Mouse (Mus musculus) liver, embryonic 12.5 days (tissue): ENCODE measurements around the gene Zcchc24. TPM values are rescaled to one million over a fixed set of nuclear protein-coding genes. Genes with fewer than 3 reads are reported as not detected.
A peak's percentile ranks its signal among the peaks of the same experiment; 100 is the strongest.

Experiments
- ATAC-seq: fragments of 200-750 bp; cut with Nextera tagmentation; 2 replicates; pipeline ENCODE4 v1.8.0; 2017; ENCODE audit warnings: moderate number of reproducible peaks, mild to moderate bottlenecking, moderate library complexity
- H3K27ac ChIP-seq: fragments of 300-500 bp; sonication (generic); 2 replicates; pipeline ENCODE4 v1.5.1; 2016; ENCODE audit warnings: mild to moderate bottlenecking
- H3K27me3 ChIP-seq: fragments of 300-500 bp; sonication (generic); replicated peaks from 2 replicates; pipeline ENCODE4 v1.6.1; 2016; ENCODE audit warnings: mild to moderate bottlenecking, moderate library complexity
- H3K36me3 ChIP-seq: fragments of 300-500 bp; sonication (generic); 2 replicates; pipeline ENCODE4 v1.6.1; 2016; ENCODE audit warnings: mild to moderate bottlenecking, moderate library complexity
- H3K4me1 ChIP-seq: fragments of 300-500 bp; sonication (generic); 2 replicates; pipeline ENCODE4 v1.6.1; 2016
- H3K4me2 ChIP-seq: fragments of 300-500 bp; sonication (generic); 2 replicates; pipeline ENCODE4 v1.6.1; 2016; ENCODE audit warnings: mild to moderate bottlenecking, moderate library complexity
- H3K4me3 ChIP-seq: fragments of 300-500 bp; sonication (generic); 2 replicates; pipeline ENCODE4 v1.5.1; 2016; ENCODE audit warnings: mild to moderate bottlenecking, moderate library complexity
- H3K9ac ChIP-seq: fragments of 300-500 bp; sonication (generic); 2 replicates; pipeline ENCODE4 v1.6.1; 2016; ENCODE audit warnings: mild to moderate bottlenecking, moderate library complexity
- H3K9me3 ChIP-seq: fragments of 300-500 bp; sonication (generic); replicated peaks from 2 replicates; pipeline ENCODE4 v1.6.1; 2016; ENCODE audit warnings: mild to moderate bottlenecking, moderate library complexity
- WGBS: fragments of 180-500 bp; shearing (Covaris S2); methylation state at CpG from one replicate; pipeline ENCODE4 v1.1.7; 2016; ENCODE audit not compliant: insufficient replicate concordance; 5-methylcytosine and 5-hydroxymethylcytosine counted together
- polyA plus RNA-seq: library from polyadenylated mRNA; unstranded; fragments of >200 nt; fragmentation: Nextera tagmentation; extraction: Ambion mirVana; gene quantifications from 2 replicates; pipeline ENCODE4 v1.2.1, GENCODE M21; 2016

Gene Zcchc24
- polyA plus RNA-seq, 1 experiment from 2014 or later, result 6.9 TPM

DNA sequence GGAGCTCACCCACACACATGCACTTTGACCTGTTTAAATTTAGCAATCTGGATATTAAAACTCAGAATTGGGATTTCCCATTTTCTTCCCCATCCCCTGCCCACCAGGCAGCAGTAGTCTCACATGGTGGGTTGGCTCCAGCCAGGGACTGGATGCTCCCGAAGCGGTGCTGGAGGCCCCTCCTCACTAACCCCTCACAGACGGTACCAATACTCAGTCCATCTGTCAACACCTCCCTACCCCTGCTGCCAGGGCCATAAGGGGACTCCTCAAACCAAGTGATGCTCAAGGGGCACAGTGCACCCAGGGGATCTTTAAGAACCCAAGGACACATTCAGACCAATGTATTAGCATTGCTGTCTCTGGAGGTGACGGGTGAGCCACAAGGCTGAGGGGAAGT is 58.2 kb downstream of the Zcchc24 start:
- 74% methylated on average over 4 of the region's 4 CpGs for WGBS
- no peaks in the 10 kb centered on the region for H3K27me3 ChIP-seq
- H3K9me3 ChIP-seq, result no peaks in the 10 kb centered on the region
- no peak overlapping the region for H3K9ac ChIP-seq
- peaks cover 45% of the 10 kb centered on the region for H3K4me1 ChIP-seq
- no peak overlapping the region for H3K4me3 ChIP-seq
- ATAC-seq, result no peak
- H3K36me3 ChIP-seq, result no peaks in the 10 kb centered on the region
- H3K27ac ChIP-seq, result peak overlapping the region; percentile 60; the same call in 1 of the 2 replicates
- H3K4me2 ChIP-seq, result peak overlapping the region; percentile 22; the same call in 1 of the 2 replicates

DNA sequence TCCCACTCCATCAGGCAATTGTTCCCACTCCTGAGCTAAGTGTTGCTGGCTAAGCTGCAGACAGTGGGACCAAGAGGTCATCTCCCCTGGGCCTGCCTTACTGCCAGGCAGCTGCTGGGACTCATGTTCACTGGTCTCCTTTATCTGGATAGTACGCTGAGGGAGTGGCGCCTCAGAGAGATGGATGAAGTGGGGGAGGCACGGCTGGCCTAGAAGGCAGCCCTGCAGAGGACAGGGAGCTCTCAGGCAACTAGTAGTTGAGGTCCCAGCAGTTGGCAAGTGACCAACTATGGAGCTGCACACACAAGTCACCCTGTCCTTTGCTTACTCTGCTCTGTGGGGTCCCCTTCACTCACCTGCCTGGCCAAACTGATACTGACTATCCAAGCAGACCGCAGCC is 58.8 kb downstream of the Zcchc24 start:
- Histone ChIP-seq H3K4me2 (peak overlapping the region; percentile 22), H3K4me3 (no peak overlapping the region), H3K27ac (peak overlapping the region; percentile 60), H3K9me3 (no peaks in the 10 kb centered on the region), H3K36me3 (no peaks in the 10 kb centered on the region), H3K4me1 (peaks cover 45% of the 10 kb centered on the region), H3K27me3 (no peaks in the 10 kb centered on the region), H3K9ac (no peak overlapping the region)
- ATAC-seq, result peak; percentile 59
- 23% methylated on average over 4 of the region's 4 CpGs for WGBS

DNA sequence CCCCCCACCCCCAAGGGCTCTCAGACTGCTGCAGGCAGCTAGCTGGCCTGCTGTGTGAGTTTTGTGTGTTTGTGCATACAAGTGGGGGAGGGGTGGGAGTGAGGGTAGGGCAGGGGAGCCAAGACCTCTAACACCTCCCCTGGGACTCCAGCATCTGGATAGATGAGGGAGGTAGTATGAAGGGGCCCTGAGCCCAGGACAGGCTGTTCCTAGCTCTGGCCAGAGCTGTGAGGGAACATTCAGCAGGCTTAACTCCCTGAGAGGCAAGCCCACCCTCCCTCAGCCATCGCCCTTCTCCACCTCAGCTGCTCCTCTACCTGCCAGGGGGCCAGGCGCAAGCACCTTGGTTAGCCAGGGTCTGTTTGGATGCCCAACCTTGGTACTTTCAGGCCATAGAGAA is 59.9 kb downstream of the Zcchc24 start:
- 82% methylated on average over 2 of the region's 2 CpGs for WGBS
- 0 out of 2 replicates have a peak, but pooled peaks have one; percentile 31 for ATAC-seq
- no peak overlapping the region for H3K4me3 ChIP-seq

DNA sequence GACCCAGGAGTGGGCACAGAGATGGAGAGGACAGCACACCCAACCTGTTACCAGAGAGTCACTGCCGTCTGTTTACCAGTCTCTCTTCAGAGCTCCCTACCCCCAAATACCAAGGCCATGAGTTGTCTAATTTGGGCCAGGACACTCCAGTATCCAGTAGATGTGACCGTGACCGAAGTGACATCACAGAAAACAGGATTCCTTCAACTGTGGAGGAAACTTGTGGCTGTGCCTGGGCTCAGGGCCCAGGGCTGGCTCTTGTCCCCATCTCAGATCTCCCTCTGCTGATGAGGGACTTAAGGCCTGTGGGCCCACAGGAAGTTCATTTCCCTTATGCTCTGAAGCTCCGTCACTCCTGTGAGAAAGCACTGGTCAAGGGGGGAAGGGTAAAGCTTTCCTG is 60.4 kb downstream of the Zcchc24 start:
- H3K36me3 ChIP-seq, result no peaks in the 10 kb centered on the region
- no peak for ATAC-seq
- WGBS, result 47% methylated on average over 4 of the region's 4 CpGs
- peak overlapping the region; percentile 1; the same call in 1 of the 2 replicates for H3K27ac ChIP-seq
- no peaks in the 10 kb centered on the region for H3K9me3 ChIP-seq
- no peak overlapping the region for H3K4me2 ChIP-seq
- no peak overlapping the region for H3K4me3 ChIP-seq
- peaks cover 45% of the 10 kb centered on the region for H3K4me1 ChIP-seq
- no peak overlapping the region for H3K9ac ChIP-seq
- no peaks in the 10 kb centered on the region for H3K27me3 ChIP-seq

More for the DNA sequence above, 59.9 kb downstream of the Zcchc24 start:
- no peaks in the 10 kb centered on the region for H3K27me3 ChIP-seq
- no peak overlapping the region for H3K4me2 ChIP-seq
- peak overlapping the region; percentile 1; the same call in 1 of the 2 replicates for H3K27ac ChIP-seq
- no peak overlapping the region for H3K9ac ChIP-seq
- no peaks in the 10 kb centered on the region for H3K36me3 ChIP-seq
- H3K9me3 ChIP-seq, result no peaks in the 10 kb centered on the region
- peaks cover 45% of the 10 kb centered on the region for H3K4me1 ChIP-seq

DNA sequence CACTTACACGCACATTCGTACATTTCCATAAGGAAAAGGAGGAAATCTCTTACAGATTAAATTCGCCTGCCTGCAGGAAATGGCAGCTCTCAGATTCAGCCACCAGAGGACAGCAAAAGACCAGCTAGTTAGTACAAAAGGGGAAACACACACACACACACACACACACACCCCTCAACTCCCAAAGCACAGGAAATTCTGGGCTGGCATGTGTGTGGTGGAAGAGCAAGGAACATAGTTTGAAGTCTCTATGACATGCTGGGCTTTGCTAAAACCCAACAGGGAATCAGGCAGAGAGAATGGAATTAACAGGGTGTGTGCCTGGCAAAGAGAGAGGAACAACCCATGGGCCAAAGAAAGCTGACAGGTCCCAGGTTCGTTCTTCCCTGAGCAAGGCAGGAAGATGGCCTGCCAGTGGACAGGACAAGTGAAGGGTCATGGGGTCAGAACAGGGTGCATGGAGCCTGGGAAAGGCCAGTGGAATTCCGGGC is 61.1 kb downstream of the Zcchc24 start:
- Histone ChIP-seq H3K36me3 (no peaks in the 10 kb centered on the region), H3K9ac (no peak overlapping the region), H3K4me2 (no peak overlapping the region), H3K4me3 (no peak overlapping the region), H3K27me3 (no peaks in the 10 kb centered on the region), H3K9me3 (no peaks in the 10 kb centered on the region), H3K4me1 (peaks cover 45% of the 10 kb centered on the region), H3K27ac (no peak overlapping the region)
- 36% methylated on average over 5 of the region's 5 CpGs for WGBS
- ATAC-seq, result no peak

DNA sequence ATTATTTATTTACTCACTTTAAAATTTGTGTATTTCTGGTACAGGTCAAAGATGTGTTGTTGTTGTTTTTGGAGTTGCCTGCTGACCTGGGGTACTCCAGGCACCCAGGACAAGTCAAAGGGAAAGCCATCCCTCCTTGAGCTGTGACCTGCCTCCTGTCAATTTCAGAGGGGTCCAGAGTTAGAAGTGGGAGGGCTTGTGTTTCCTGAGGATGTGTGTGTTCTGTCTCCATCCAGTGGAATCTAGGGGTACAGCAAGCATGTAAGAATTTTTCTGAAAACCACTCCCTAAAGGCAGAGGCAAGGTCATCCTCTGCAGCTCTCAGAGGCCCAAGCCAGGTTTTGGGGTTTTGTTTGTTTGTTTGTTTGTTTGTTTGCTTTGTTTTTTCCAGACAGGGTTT is 66.9 kb downstream of the Zcchc24 start:
- Histone ChIP-seq H3K4me2 (no peak overlapping the region), H3K27me3 (no peaks in the 10 kb centered on the region), H3K4me1 (peaks cover 9% of the 10 kb centered on the region; the same call in 1 of the 2 replicates), H3K4me3 (no peak overlapping the region), H3K9me3 (no peaks in the 10 kb centered on the region), H3K9ac (no peak overlapping the region), H3K36me3 (peaks cover 32% of the 10 kb centered on the region), H3K27ac (no peak overlapping the region)
- no peak for ATAC-seq

DNA sequence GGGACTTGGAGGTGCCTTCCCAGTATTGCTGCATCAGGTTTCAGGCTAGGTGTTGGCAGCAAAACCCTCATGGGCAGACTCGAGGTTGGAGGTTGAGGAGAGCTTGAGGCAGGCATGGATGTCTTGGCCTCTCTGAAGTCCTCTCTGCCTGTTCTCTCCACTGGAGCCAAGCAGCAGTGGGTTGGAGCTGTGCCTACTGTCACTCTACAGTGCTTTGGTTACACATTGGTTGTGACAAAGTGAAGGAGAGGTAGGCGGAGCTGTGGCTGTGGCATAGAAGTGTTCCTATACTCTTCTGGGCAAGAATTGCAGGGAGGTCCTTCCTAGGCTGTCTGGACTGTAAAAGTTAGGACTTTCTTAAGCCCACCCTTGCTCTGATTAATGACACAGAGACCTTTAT is 72.5 kb downstream of the Zcchc24 start:
- Histone ChIP-seq H3K27ac (no peak overlapping the region), H3K4me2 (peak overlapping the region; percentile 98; the same call in 1 of the 2 replicates), H3K27me3 (peaks cover 7% of the 10 kb centered on the region; the same call in 1 of the 2 replicates), H3K4me3 (no peak overlapping the region), H3K36me3 (peaks cover 48% of the 10 kb centered on the region), H3K9me3 (no peaks in the 10 kb centered on the region), H3K9ac (no peak overlapping the region), H3K4me1 (peaks cover 42% of the 10 kb centered on the region)
- ATAC-seq, result no peak
- WGBS, result 61% methylated on average over 2 of the region's 2 CpGs

DNA sequence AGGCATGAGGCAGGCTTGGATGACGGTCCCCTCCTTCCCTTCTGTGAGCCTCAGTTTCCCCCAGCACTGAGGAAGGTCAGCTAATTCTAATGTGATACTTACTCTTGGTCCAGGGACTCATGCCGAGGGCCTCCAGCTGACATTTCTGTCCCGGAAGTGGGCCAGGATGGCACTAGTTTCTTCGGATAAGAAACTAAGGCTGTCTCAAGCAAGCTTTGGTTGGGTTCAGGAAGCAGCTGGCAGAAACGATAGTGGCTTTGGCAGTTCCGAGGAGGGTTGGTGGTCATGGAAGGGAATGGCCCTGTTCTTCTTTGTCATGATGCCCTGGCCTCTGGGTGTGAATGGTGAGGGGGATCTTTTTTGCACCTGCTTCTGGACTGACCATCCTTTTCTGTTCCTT is 73.8 kb downstream of the Zcchc24 start:
- H3K4me3 ChIP-seq, result peak overlapping the region; percentile 87
- H3K27me3 ChIP-seq, result peaks cover 7% of the 10 kb centered on the region; the same call in 1 of the 2 replicates
- WGBS, result 13% methylated on average over 6 of the region's 6 CpGs
- no peak for ATAC-seq
- H3K36me3 ChIP-seq, result peaks cover 47% of the 10 kb centered on the region
- H3K4me1 ChIP-seq, result peaks cover 42% of the 10 kb centered on the region
- H3K27ac ChIP-seq, result peak overlapping the region; percentile 75
- no peaks in the 10 kb centered on the region for H3K9me3 ChIP-seq
- H3K9ac ChIP-seq, result peak overlapping the region; percentile 86
- H3K4me2 ChIP-seq, result peak overlapping the region; percentile 98

DNA sequence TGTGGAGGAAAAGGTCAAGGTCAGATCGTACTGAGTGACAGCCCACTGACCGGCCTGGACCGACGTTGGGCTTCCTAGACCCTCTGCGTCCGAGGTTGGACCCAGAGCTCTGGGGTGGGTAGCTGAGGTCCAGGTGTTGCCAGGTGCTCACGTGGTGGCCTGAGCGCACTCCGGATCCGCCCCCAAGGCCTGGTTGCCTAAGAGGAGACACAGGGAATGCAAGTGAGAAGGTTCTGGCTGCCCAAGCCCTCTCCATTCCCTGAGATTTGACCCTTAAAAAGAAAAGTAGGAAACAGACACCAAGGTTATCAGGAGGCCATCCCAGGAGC is 74.3 kb downstream of the Zcchc24 start:
- Histone ChIP-seq H3K4me3 (peak overlapping the region; percentile 87), H3K9me3 (no peaks in the 10 kb centered on the region), H3K4me1 (peaks cover 42% of the 10 kb centered on the region), H3K9ac (peak overlapping the region; percentile 86), H3K27ac (peak overlapping the region; percentile 75), H3K36me3 (peaks cover 41% of the 10 kb centered on the region), H3K4me2 (peak overlapping the region; percentile 98), H3K27me3 (peaks cover 7% of the 10 kb centered on the region; the same call in 1 of the 2 replicates)
- ATAC-seq, result peak; percentile 30
- WGBS, result 0% methylated on average over 10 of the region's 10 CpGs

DNA sequence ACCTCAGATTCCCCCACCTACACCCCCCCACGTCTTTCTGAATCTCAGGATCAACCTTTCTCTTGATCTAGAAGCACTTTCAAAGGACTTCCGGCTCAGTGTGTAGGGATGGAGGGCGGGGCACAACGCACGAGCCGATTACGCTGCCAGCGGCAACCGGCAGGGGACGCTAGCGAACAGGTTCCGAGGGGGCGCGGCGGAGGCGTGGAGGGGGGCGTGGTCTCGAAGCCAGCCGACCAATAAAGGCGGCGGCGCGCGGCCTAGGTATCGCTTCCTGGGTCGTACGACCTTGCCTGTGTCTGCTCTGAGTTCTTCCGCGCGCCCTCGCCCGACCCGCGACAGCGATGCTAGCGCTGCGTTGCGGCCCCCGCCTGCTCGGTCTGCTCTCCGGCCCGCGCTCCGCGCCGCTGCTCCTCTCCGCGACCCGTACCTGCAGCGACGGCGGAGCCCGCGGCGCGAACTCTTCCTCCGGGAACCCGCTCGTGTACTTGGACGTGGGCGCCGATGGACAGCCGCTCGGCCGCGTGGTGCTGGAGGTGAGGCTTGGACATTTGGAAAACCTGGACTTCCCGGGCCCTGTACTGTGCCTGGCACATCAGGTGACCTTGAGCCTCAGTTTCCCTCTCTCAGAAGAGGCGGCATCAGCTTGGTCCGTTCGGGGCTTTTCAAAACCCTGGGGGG is 74.8 kb downstream of the Zcchc24 start, which contains the start of gene Ppif:
Gene Ppif (plus strand): TSS at position 267 of the 681 bp plus-strand sequence.
- Histone ChIP-seq H3K9me3 (no peaks in the 10 kb centered on the region), H3K4me1 (peaks cover 42% of the 10 kb centered on the region), H3K27ac (peak within 1 kb of the TSS; percentile 75), H3K4me2 (peak within 1 kb of the TSS; percentile 98), H3K4me3 (peak within 1 kb of the TSS; percentile 87), H3K36me3 (peaks cover 36% of the 10 kb centered on the region), H3K27me3 (peaks cover 7% of the 10 kb centered on the region; the same call in 1 of the 2 replicates), H3K9ac (peak within 1 kb of the TSS; percentile 86)
- ATAC-seq, result peak; percentile 92
- WGBS, result under 1% methylated on average over 70 of the region's 70 CpGs

DNA sequence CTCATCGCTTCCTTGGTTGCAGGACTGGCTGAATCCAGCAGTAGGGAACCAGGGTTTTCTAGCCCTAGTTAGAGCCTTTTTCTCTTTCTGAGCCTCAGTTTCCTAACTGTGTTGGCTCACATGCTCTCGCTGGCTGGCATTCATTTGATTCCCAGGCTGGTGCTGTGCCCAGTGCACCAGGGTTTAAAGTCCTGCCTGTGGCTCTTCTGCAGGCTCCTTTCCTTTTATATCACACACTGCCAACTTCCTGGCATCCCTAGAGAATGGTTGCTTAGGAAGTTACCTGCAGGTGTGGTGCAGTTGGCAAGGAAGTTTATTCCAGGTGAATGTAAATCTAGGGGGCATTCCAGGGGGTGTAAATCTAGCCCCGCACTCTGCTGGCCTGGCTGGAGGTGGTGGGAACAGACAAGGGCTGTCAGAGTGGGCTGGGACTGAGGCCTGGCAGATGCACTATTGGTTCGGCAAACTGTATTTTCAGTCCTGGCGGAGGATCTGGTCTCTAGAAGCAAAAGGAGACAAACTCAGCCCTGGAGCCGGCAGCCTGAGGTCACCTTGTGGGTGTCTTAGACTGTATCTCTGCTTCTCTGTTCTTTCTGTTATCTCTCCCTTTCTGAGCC is 75.5 kb downstream of the Zcchc24 start:
- peaks cover 7% of the 10 kb centered on the region; the same call in 1 of the 2 replicates for H3K27me3 ChIP-seq
- no peak overlapping the region for H3K27ac ChIP-seq
- peak overlapping the region; percentile 98 for H3K4me2 ChIP-seq
- ATAC-seq, result no peak; the same call in 1 of the 2 replicates
- H3K4me1 ChIP-seq, result peaks cover 42% of the 10 kb centered on the region
- no peak overlapping the region; the same call in 1 of the 2 replicates for H3K9ac ChIP-seq
- H3K9me3 ChIP-seq, result no peaks in the 10 kb centered on the region
- peaks cover 30% of the 10 kb centered on the region for H3K36me3 ChIP-seq
- WGBS, result 48% methylated on average over 6 of the region's 6 CpGs
- peak overlapping the region; percentile 87 for H3K4me3 ChIP-seq
